Mouse (Mus musculus) mammary gland, adult 2 months (tissue): ENCODE data around the gene Creb3l2. TPM values are rescaled to one million over a fixed set of nuclear protein-coding genes. Genes with fewer than 3 reads are reported as not detected.

Source experiments
- polyA plus RNA-seq: library from polyadenylated mRNA; depleted of rRNA; stranded (reverse); fragments of >200 nt; gene quantifications from 2 replicates; pipeline ENCODE4 v1.2.3, GENCODE M21; 2012; ENCODE audit warnings: low replicate concordance; rRNA removed

The Creb3l2 gene
- 13.3 and 17.7 TPM in 2 replicates for polyA plus RNA-seq

GRCm38 (mm10) chr6:37442041-37442667 lies at the start of gene Creb3l2:
Gene Creb3l2 (minus strand): TSS chr6:37442146.

GRCm38 (mm10) chr6:37299562-37300390 lies 142.2 kb downstream of the Creb3l2 start, which contains the start of gene Dgki:
Gene Dgki (minus strand): TSS chr6:37300184.

Other genes with a start within 250 kb of the Creb3l2 start
- 0.74 and 1.7 TPM in 2 replicates for gene Dgki, start 142.0 kb downstream of the Creb3l2 start, polyA plus RNA-seq
- 0.22 TPM in 1 of 2 replicates, not detected in the other for gene Akr1d1, start 88.0 kb upstream of the Creb3l2 start, polyA plus RNA-seq